Mouse (Mus musculus): ENCODE measurements around the gene Prim1.
"Not testable (repeated sequence)": the region's sequence is repeated elsewhere in the genome, so short reads cannot be mapped to it uniquely, and the experiment has no call there.

The Prim1 gene

GRCm38 (mm10) chr10:128078269-128078668 is 63.3 kb downstream of the Prim1 start:
- in situ Hi-C loops (cut with MboI, MseI): not testable (repeated sequence)

All from T-helper 1 cell (primary cell).